ENCODE assay signal across 8 mouse cellular contexts in genomic region chr17:24803952-24804951, GRCm38 (mm10). TPM values are rescaled to one million over a fixed set of nuclear protein-coding genes. Genes with fewer than 3 reads are reported as not detected.
DNase-seq lines count a peak whose midpoint lies in the region; ATAC-seq and TF ChIP-seq lines count a peak whose summit lies in the region.

Meiob (plus strand) TSS chr17:24804289.

- no peaks in the 10 kb centered on the region for H3K36me3 ChIP-seq in limb, embryonic 12.5 days
- no peaks in the 10 kb centered on the region for H3K36me3 ChIP-seq in midbrain, embryonic 12.5 days
- H3K36me3 ChIP-seq in spleen, adult 2 months (ENCODE audit: control insufficient read depth, insufficient read depth, low read length), result no peaks in the 10 kb centered on the region

- peak within 1 kb of the TSS; percentile 70 for H3K4me3 ChIP-seq in limb, embryonic 12.5 days (replicated peaks)
- peak within 1 kb of the TSS; percentile 70 for H3K4me3 ChIP-seq in midbrain, embryonic 12.5 days
- H3K4me3 ChIP-seq in spleen, adult 2 months (ENCODE audit: extremely low read depth, insufficient read depth, insufficient read length), result peak within 1 kb of the TSS; percentile 68

- DNase-seq in cerebellum, adult 11 months, result peak; percentile 7
- peak; percentile 22 to 63 for DNase-seq in cerebellum, postnatal 25 days
- peak; percentile 35 for DNase-seq in gastrocnemius, postnatal 25 days
- peak; percentile 23 to 61 for DNase-seq in spleen, adult 2 months (ENCODE audit: low read depth in 1 of 2, low spot score in 2 of 2)

- TF ChIP-seq CTCF in spleen, adult 2 months (IDR thresholded peaks at IDR 0.05; ENCODE audit: extremely low read depth, insufficient read depth, insufficient read length, insufficient replicate concordance), result no peak

- no peak for TF ChIP-seq POLR2A in spleen, adult 2 months (IDR thresholded peaks at IDR 0.05; ENCODE audit: low read depth, low read length)

- H3K4me1 ChIP-seq in limb, embryonic 12.5 days (replicated peaks), result 0 out of 2 replicates have a peak, but pooled peaks cover 3% of the 10 kb centered on the region
- H3K4me1 ChIP-seq in midbrain, embryonic 12.5 days, result peaks cover 9% of the 10 kb centered on the region
- peaks cover 9% of the 10 kb centered on the region; the same call in 1 of the 2 replicates for H3K4me1 ChIP-seq in spleen, adult 2 months (ENCODE audit: control insufficient read depth, insufficient read depth, insufficient read length)

- peak within 1 kb of the TSS; percentile 83 for H3K4me2 ChIP-seq in limb, embryonic 12.5 days
- peak within 1 kb of the TSS; percentile 78 for H3K4me2 ChIP-seq in midbrain, embryonic 12.5 days (replicated peaks)

- no peak within 1 kb of the TSS for H3K27ac ChIP-seq in limb, embryonic 12.5 days
- no peak within 1 kb of the TSS for H3K27ac ChIP-seq in midbrain, embryonic 12.5 days (replicated peaks)
- H3K27ac ChIP-seq in spleen, adult 2 months (ENCODE audit: insufficient read depth, low read length), result no peak within 1 kb of the TSS

- no peaks in the 10 kb centered on the region for H3K9me3 ChIP-seq in limb, embryonic 12.5 days
- no peaks in the 10 kb centered on the region for H3K9me3 ChIP-seq in midbrain, embryonic 12.5 days

- H3K27me3 ChIP-seq in limb, embryonic 12.5 days, result peaks cover 41% of the 10 kb centered on the region
- H3K27me3 ChIP-seq in midbrain, embryonic 12.5 days, result peaks cover 41% of the 10 kb centered on the region
- H3K27me3 ChIP-seq in spleen, adult 2 months (ENCODE audit: control insufficient read depth, insufficient read depth, low read length), result peaks cover 8% of the 10 kb centered on the region; the same call in 1 of the 2 replicates

- H3K9ac ChIP-seq in limb, embryonic 12.5 days (replicated peaks), result peak within 1 kb of the TSS; percentile 69
- peak within 1 kb of the TSS; percentile 80 for H3K9ac ChIP-seq in midbrain, embryonic 12.5 days (replicated peaks)

- under 1% methylated on average over 71 of the region's 71 CpGs for WGBS in limb, embryonic 12.5 days
- WGBS in midbrain, embryonic 12.5 days, result under 1% methylated on average over 60 of the region's 71 CpGs
- WGBS in spleen, adult 2 months, result 1% methylated on average over 71 of the region's 71 CpGs

- ATAC-seq in cerebellum, adult (ENCODE audit: insufficient number of reproducible peaks, low FRiP score, low TSS enrichment), result no peak
- peak; percentile 52 for ATAC-seq in inflammation-experienced regulatory T-cells, adult 6 months
- peak; percentile 84 for ATAC-seq in limb, embryonic 12.5 days (ENCODE audit: insufficient number of reproducible peaks, insufficient read depth, low FRiP score, low TSS enrichment, low read depth)
- peak; percentile 84 for ATAC-seq in midbrain, embryonic 12.5 days (ENCODE audit: low FRiP score, low read depth)

RNA-seq across cellular contexts. Expression of gene Meiob, which starts in this region (rescaled TPM):
- total RNA-seq in gastrocnemius, postnatal 25 days (2021), result not detected
- polyA plus RNA-seq in inflammation-experienced regulatory T-cells, adult 6 months (2017; shearing (Covaris generic)), result not detected
- not detected in 2 replicates for polyA plus RNA-seq in limb, embryonic 12.5 days (2016; fragmentation: Nextera tagmentation; extraction: Ambion mirVana)
- not detected in 2 replicates for polyA plus RNA-seq in midbrain, embryonic 12.5 days (2016; fragmentation: Nextera tagmentation; extraction: Ambion mirVana)
- polyA plus RNA-seq in spleen, adult 2 months (2012; rRNA removed), result not detected in 2 replicates

Comparison
In these comparisons a context has a peak if more than half of its experiments do, and no peak if none do; other contexts are left out.
1. Peak in DNase-seq in gastrocnemius, postnatal 25 days; RNA of the gene not detected or under 1 TPM.
2. Peak in ATAC-seq in inflammation-experienced regulatory T-cells, adult 6 months; RNA of the gene not detected or under 1 TPM.
3. Peak in ATAC-seq, H3K4me3 ChIP-seq, H3K9ac ChIP-seq and H3K4me2 ChIP-seq in limb, embryonic 12.5 days; RNA of the gene not detected or under 1 TPM.
4. Peak in ATAC-seq, H3K4me3 ChIP-seq, H3K9ac ChIP-seq and H3K4me2 ChIP-seq in midbrain, embryonic 12.5 days; RNA of the gene not detected or under 1 TPM.
5. Peak in DNase-seq and H3K4me3 ChIP-seq in spleen, adult 2 months; RNA of the gene not detected or under 1 TPM.